Mouse (Mus musculus) liver, adult 2 months (tissue): ENCODE data around the gene Ncf1.

Source experiments
- CTCF ChIP-seq: fragments of 200-500 bp; IDR thresholded peaks from 2 replicates; pipeline ENCODE4 v1.5.1; 2011; ENCODE audit warnings: low read depth, low read length, control low read depth
- POLR2A ChIP-seq: fragments of 200-500 bp; IDR thresholded peaks from 2 replicates; pipeline ENCODE4 v1.6.1; 2011; ENCODE audit warnings: low read length, control low read depth; ENCODE audit not compliant: insufficient read depth; ENCODE audit errors: extremely low read depth

GRCm38 (mm10) chr5:134269751-134270150, 40.3 kb upstream of the Ncf1 start:
- TF ChIP-seq POLR2A (no peak), CTCF (no peak)
